Mouse (Mus musculus) adrenal gland, adult 8-10 months (tissue): ENCODE results near the gene Cd7. TPM values are rescaled to one million over a fixed set of nuclear protein-coding genes. Genes with fewer than 3 reads are reported as not detected.
"Not testable (repeated sequence)": the region's sequence is repeated elsewhere in the genome, so short reads cannot be mapped to it uniquely, and the experiment has no call there.

ENCODE experiments used
- DNase-seq: peaks from one replicate; pipeline ENCODE4 v3.0.0; 2022
- total RNA-seq, 4 experiments: library from RNA; stranded (reverse); gene quantifications; 2 replicates each; pipeline ENCODE4 v1.2.4; 2022

Cd7 gene
- 1 to 10 TPM in 1 of 4 experiments, under 1 TPM in 3; 0.56 to 1.0 (median 0.74) TPM for total RNA-seq

DNA sequence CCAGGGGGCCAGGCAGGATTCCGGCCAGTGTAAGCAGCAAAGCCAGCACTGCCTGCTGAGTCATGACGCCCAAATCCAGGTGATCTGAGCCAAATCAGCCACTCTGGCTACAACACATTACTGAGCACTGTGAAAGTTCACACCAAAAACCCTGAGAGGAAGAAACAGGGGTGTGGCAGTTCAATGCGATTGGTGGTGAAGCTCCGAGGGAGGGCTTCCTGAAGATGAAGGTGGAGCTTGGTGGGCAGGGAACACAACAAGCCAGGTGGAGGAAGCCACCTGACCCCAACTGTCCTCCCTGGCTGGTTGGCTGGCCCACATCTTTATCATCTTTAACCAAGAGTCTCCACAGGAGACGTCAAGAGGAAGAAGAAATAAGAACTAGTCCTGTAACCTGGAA is at the start of gene Cd7:
Gene Cd7 (minus strand): TSS at position 117 of the 400 bp plus-strand sequence.
- DNase-seq = no peak

GRCm38 (mm10) chr11:121088997-121089396 is 49.8 kb upstream of the Cd7 start:
- DNase-seq = no peak

DNA sequence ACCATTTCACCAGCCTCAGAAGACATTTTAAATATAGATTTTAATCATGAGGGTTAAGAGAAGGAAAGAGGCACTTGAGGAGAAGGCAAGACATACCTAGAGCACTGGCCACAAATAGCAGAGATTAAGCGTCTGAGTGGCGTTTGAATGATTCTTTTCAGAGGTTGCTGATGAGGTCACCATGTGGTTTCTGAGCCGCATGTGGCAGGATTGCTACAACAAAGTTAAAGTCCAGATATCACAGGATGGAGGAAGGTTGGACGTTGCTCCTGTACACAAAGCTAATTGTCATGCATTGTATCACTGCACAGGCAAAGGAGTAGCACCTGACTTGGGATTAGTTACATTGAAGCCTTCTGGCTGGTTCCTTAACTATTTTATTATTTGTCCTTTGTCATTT is 47.1 kb upstream of the Cd7 start:
- DNase-seq = no peak

GRCm38 (mm10) chr11:121085181-121085580 is 46.0 kb upstream of the Cd7 start:
- no peak for DNase-seq

GRCm38 (mm10) chr11:121082857-121083500 is 43.8 kb upstream of the Cd7 start:
- no peak for DNase-seq

DNA sequence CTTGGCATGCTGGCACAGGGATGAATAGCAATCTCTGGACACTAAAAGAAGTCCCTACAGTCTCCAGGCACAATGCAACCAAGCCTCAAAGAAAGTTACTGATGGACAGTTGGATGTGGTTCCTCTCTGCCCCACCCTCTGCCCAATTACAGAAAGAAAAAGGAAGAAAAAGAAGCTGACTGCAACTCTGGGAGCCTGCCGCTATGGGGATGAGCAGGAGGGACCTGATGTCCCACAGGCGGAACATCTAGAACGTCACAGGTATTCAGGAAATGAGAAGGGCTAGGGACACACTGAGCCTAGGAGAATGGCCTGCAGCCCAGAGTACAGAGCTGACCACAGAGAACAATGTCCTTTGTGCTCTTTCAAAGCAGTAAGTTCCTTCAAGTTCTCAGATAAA is 43.0 kb upstream of the Cd7 start:
- no peak for DNase-seq

DNA sequence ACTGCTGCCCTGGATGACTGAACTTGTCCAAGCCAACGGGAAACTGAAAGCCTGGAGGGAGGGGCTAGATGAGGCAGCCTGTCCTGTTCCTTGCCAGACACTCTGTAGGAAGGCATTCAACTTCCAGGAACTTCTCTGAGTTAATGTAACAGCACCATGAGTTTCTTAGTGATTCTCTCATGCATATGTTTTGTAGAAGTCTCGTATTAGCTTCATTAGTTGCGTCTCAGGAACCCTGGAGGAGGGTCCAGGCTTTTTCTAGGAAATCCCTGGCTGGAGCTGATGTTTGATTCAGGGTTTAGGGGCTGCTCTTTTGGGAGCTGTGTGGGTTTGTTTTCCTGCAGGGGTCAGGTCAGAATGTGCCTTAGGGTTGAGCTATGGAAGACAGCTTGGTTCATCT is 41.9 kb upstream of the Cd7 start, which contains the start of gene Sectm1a:
Gene Sectm1a (minus strand): TSS at position 101 of the 400 bp plus-strand sequence.
- DNase-seq = no peak

DNA sequence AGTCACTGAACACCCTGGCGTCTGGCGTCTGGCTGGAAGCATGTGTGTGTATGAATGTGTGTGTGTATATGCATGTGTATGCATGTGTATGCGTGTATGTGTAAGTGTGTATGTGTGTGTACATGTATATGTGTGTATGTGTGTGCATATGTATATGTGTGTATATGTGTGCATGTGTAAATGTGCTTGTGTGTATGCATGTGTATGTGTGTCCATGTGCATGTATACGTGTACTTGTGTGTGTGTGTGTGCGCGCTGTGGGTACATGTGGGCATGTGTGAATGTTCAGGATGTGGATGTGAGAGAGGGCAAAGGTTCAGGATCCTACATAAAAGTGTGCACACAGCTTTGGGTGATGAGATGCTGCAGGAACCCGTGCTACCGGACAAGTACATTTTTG is 41.1 kb upstream of the Cd7 start:
- DNase-seq = no peak

DNA sequence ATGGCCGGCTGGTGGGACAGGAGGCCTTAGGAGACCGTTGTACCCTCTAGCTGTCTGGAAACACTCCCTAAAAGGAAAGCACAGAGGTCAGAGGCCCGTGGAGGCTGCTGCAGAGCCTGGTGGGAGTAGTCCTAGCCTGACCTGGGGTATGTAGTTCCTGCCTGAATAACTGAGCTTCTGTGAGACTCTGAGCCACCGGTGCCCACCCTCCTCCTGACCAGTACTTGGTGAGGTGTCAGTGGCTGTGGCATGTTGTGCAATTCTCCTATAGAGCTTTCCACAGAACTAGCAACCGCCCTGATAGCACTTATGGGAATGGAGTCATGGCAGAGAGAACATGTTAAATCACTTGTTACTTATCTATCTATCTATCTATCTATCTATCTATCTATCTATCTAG is 36.4 kb upstream of the Cd7 start:
- DNase-seq = no peak

DNA sequence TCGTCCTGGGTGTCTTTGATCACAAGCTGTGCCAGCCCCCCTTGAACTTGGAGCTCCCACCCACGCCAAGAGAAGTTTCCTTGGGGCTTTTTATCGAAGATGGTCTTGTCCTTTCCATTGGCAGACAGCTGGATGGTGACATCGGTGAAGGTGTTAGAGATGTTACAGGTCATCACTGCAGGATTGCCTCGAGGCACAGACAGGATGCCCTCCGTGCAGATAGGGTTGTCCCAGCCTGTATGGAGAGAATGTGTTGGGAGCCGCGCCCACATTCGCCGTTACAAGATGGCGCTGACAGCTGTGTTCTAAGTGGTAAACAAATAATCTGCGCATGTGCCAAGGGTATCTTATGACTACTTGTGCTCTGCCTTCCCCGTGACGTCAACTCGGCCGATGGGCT is 30.4 kb upstream of the Cd7 start:
- DNase-seq = not testable (repeated sequence)

DNA sequence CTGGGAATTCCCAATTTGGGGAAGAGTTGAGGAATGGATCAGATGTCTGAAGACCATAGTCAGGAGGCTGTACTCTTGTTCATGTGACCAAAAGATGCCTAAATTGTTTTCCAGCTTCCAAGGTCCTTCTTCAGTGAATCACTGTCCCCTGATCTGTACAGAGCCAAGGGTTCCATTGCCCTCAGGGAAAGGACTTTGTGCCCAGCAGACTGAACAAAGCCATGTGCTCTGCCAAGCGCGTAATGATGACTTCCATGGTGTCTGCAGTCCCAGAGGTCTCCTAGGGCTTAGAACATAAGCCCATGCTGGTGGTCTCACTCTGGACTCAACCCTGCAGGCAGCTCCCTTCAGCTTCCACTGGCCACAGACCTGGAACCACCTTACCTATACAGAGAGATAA is 28.7 kb upstream of the Cd7 start:
- DNase-seq = no peak

DNA sequence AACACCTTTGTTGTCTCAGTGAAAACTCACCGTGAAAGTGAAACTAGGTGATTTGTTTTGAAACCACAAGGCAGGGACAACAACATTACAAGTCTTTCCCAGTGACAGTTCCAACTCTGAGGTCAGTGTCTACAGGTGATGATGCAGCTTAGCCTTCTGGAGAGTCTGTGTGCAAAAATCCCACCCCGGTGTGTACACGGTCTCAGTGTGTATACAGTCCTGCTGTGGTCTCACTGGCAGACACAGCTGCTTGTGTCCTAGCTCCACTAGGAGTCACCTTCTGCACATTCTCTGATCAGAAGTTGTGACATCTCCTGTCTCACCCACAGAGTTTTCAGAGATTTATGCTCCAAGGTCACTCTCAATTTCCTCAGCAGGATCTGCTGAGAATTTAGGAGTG is 25.0 kb upstream of the Cd7 start:
- peak; percentile 26 for DNase-seq

- DNase-seq = no peak
These were observed 24.2 kb upstream of the Cd7 start, which contains the start of gene Sectm1b for GRCm38 (mm10) chr11:121063379-121063778. Sectm1b (minus strand) TSS chr11:121063569.

DNA sequence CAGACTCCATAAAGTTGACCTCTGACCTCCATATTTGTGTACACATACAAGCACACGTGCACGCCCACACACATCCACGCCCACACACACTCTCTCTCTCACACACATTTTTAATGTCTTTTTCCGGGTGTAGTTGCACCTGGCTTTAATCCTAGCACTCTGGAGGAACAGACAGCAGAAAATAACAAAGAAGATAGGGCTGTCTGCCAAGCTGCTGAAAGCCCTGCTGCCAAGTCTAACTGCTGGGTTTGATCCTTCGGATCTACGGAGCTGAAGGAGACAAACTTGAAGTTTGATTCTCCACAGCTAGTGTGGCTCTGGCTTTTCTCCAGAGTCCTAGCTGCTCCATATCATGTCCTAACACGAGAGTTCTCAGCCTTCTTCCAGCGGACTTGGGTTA is 22.4 kb upstream of the Cd7 start:
- no peak for DNase-seq

- not testable (repeated sequence) for DNase-seq
These were observed 21.3 kb upstream of the Cd7 start for GRCm38 (mm10) chr11:121060401-121061067.

- DNase-seq = no peak
These were observed 20.3 kb upstream of the Cd7 start for GRCm38 (mm10) chr11:121059471-121059870.

- no peak for DNase-seq
These were observed 19.7 kb upstream of the Cd7 start for GRCm38 (mm10) chr11:121058956-121059355.

- DNase-seq = no peak
These were observed 18.9 kb upstream of the Cd7 start for GRCm38 (mm10) chr11:121058122-121058521.

DNA sequence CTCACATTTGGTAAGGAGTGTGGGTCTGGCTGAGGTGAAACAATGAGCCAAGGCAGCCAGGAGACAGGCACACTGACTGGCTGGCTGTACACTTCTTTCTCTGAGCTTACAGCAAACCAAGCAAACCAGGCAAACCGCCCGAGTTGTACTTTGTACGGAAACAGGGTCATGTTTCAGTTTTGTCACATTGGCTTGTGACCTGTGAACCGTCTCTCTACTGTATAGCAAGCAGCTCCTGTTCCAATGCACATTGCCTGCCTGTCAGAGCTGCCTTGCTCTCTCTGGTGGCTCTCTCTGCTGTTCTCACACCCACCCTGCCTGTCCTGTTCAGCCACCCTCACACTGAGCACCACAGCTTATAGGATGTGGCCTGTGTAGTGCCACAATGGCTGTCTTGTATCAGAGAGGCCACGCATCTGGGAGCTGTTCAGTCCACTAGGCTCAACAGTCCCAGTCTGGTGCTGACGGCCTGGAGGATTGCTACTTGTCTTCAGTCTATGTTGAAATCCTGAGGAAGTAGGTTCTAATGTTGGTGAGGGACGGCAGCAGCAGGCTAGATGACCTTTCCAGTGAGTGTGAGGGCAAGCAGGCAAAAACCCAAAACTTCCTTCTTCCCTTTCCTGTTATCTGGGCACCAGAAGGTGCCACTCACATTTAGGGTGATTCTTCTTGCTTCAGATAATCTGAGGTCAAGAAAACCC is 17.5 kb upstream of the Cd7 start:
- DNase-seq = no peak

GRCm38 (mm10) chr11:121053536-121053935 is 14.3 kb upstream of the Cd7 start:
- DNase-seq = peak; percentile 45

- DNase-seq = no peak
These were observed 13.2 kb upstream of the Cd7 start for GRCm38 (mm10) chr11:121052387-121052786.

- DNase-seq = no peak
These were observed 12.6 kb upstream of the Cd7 start for GRCm38 (mm10) chr11:121051793-121052192.

GRCm38 (mm10) chr11:121049840-121050239 is 10.6 kb upstream of the Cd7 start:
- no peak for DNase-seq
